Mouse (Mus musculus) stomach, postnatal 0 days (tissue): Measurements from ENCODE around the gene Thap8. TPM values are rescaled to one million over a fixed set of nuclear protein-coding genes. Genes with fewer than 3 reads are reported as not detected.

Experiments
- ATAC-seq: fragments of 200-750 bp; cut with Nextera tagmentation; 2 replicates; pipeline ENCODE4 v1.8.0; 2017; ENCODE audit not compliant: low FRiP score, low TSS enrichment
- DNase-seq: peaks from one replicate; pipeline ENCODE4 v3.0.0-alpha.2; 2016; ENCODE audit warnings: low spot score
- H3K27ac ChIP-seq: fragments of 300-500 bp; sonication (generic); replicated peaks from 2 replicates; pipeline ENCODE4 v1.5.1; 2014; ENCODE audit warnings: mild to moderate bottlenecking, control low read depth
- H3K27me3 ChIP-seq: fragments of 300-500 bp; sonication (generic); 2 replicates; pipeline ENCODE4 v1.6.1; 2014; ENCODE audit warnings: low read length; ENCODE audit not compliant: control insufficient read depth, insufficient read depth
- H3K36me3 ChIP-seq: fragments of 300-500 bp; sonication (generic); 2 replicates; pipeline ENCODE4 v1.6.1; 2014; ENCODE audit warnings: low read length, mixed read lengths; ENCODE audit not compliant: control insufficient read depth, insufficient read depth
- H3K4me1 ChIP-seq: fragments of 300-500 bp; sonication (generic); replicated peaks from 2 replicates; pipeline ENCODE4 v1.6.1; 2014; ENCODE audit warnings: antibody characterized with exemption; ENCODE audit not compliant: control insufficient read depth, insufficient read depth
- H3K4me2 ChIP-seq: fragments of 300-500 bp; sonication (generic); replicated peaks from 2 replicates; pipeline ENCODE4 v1.6.1; 2014; ENCODE audit warnings: low read depth, mild to moderate bottlenecking, control low read depth, moderate library complexity
- H3K4me3 ChIP-seq: fragments of 300-500 bp; sonication (generic); 2 replicates; pipeline ENCODE4 v1.5.1; 2014; ENCODE audit warnings: low read depth, low read length, control low read depth
- H3K9ac ChIP-seq: fragments of 300-500 bp; sonication (generic); 2 replicates; pipeline ENCODE4 v1.6.1; 2014; ENCODE audit warnings: mild to moderate bottlenecking, low read length, control low read depth, mixed read lengths
- H3K9me3 ChIP-seq: fragments of 300-500 bp; sonication (generic); 2 replicates; pipeline ENCODE4 v1.6.1; 2016; ENCODE audit warnings: low read length; ENCODE audit not compliant: control insufficient read depth
- CTCF ChIP-seq: IDR thresholded peaks from 2 replicates; pipeline ENCODE4 v1.5.1; 2016; ENCODE audit warnings: antibody characterized with exemption, low read depth, mild to moderate bottlenecking, moderate library complexity
- EP300 ChIP-seq: optimal IDR thresholded peaks from 2 replicates; pipeline ENCODE3; 2016; ENCODE audit warnings: antibody characterized with exemption
- WGBS: fragments of 180-500 bp; shearing (Covaris S2); extraction: QIAGEN DNeasy Blood & Tissue Kit; methylation state at CpG from one replicate; pipeline ENCODE4 v1.1.7; 2014; 5-methylcytosine and 5-hydroxymethylcytosine counted together
- polyA plus RNA-seq: library from polyadenylated mRNA; unstranded; fragments of >200 nt; fragmentation: Nextera tagmentation; extraction: Ambion mirVana; gene quantifications from 2 replicates; pipeline ENCODE4 v1.2.1, GENCODE M21; 2015

The Thap8 gene
- polyA plus RNA-seq = 0.38 and 0.44 TPM in 2 replicates

DNA sequence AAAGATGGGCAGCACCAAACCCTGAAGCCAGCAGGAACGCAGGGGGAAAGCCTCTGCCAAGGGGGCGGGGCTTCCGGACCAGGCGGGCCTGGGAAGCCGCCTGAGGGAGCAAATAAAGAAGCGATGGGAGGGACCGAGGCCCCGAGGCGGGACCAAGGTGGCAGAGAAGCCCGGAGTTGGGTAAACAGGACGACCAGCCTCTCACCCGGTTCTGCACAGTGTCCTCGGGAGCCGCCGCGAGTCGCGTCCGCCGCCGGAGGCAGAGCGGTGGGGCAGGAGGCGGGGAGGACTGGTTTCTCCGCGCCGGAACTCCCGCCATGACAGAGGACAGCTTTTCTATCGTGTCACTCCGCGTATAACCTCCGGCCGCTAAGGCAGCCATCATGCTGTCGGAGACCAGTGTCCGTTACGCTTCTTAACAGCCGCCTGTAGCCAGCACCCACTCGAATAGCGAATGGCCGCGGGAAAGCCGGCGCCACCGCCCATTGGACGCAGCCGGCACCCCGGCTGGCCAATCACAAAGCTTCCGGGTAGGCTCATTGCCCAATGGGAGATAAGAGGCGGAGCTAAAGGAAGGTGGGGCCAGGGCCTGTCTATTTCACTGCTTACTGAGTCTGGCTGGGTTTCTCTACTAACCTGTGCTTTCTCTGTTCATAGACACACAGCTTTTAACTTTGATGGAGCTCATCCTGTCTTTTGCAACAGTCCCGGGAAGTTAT lies at the start of gene Thap8, which contains the start of gene Wdr62:
Gene Thap8, plus strand, starts transcription at position 144 of the 719 bp plus-strand sequence.
Gene Wdr62, minus strand, starts transcription at position 469 of the 719 bp plus-strand sequence.
- Histone ChIP-seq H3K36me3 (no peaks in the 10 kb centered on the region), H3K27me3 (no peaks in the 10 kb centered on the region), H3K9ac (peak within 1 kb of the TSS; percentile 67), H3K4me2 (peak within 1 kb of the TSS; percentile 85), H3K4me3 (peak within 1 kb of the TSS; percentile 77), H3K27ac (peak within 1 kb of the TSS; percentile 98), H3K9me3 (no peaks in the 10 kb centered on the region), H3K4me1 (no peaks in the 10 kb centered on the region)
- peak; percentile 43 for TF ChIP-seq EP300
- no peak for TF ChIP-seq CTCF
- under 1% methylated on average over 49 of the region's 49 CpGs for WGBS
- ATAC-seq (peak; percentile 96), DNase-seq (peak; percentile 94)

DNA sequence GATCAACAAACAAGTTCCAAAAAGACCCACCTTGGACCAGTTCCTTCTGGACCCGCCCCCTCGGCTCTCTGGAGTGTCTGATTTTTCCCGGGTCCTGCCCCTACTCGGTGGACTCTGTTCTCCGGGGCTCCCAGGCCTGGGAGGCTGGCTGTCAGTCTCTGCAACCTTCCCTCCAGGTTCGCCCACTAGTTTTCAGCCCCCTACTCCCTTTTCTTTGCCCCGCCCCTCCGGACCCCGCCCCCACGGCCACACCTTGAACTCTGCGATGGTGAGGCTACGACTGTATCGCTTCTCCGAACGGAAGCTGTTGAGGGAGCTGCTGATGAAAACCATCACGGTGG lies 48.6 kb upstream of the Thap8 start:
- DNase-seq (no peak), ATAC-seq (no peak)
- H3K27me3 ChIP-seq = no peaks in the 10 kb centered on the region
- no peak overlapping the region; the same call in none of the 2 replicates for H3K27ac ChIP-seq
- no peaks in the 10 kb centered on the region for H3K9me3 ChIP-seq
- peaks cover 9% of the 10 kb centered on the region; the same call in 1 of the 2 replicates for H3K36me3 ChIP-seq
- H3K4me3 ChIP-seq = peak overlapping the region; percentile 71
- under 1% methylated on average over 16 of the region's 16 CpGs for WGBS
- peak overlapping the region; percentile 71 for H3K9ac ChIP-seq
- peak overlapping the region; percentile 77 for H3K4me2 ChIP-seq
- no peak for TF ChIP-seq EP300
- no peak for TF ChIP-seq CTCF
- H3K4me1 ChIP-seq = no peaks in the 10 kb centered on the region; the same call in 1 of the 2 replicates

DNA sequence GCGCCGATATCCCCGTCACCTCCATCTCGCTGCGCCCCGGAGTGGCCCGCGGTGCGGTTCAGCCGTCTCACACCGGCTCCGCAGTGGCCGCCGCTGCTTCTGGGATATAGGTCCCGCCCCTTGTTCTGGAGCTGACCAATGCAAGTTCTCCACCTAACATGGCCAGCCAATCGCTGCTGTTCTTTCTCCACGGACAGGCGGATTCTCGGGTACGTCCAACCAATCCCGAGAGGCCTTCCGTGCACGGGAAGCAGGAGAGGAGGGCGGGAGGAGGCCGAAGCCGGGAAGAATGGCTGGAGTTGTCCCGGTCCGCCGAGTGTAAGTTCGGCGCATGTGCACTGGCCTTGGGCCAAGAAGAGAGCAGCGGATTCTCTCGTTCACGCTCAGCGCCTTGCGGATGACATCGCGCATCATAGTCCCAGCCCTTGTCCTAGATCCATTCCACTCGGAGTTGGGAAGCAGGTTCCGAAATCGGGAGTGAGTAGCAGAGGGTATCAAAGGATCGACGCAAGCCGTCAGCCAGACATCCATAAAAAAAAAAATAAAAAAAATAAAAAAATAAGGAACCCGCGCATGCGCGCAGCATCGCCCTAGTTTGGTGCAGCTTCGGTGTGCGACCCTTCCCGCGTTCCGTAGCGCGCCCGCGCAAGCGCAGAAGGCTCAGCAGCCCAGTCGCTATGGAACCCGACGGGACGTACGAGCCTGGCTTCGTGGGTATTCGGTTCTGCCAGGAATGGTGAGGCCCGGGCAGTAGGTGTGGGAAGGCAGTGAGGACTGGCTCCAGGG lies 48.0 kb upstream of the Thap8 start, which contains the start of the genes Polr2i and Tbcb:
Gene Polr2i, plus strand, starts transcription at position 280 of the 786 bp plus-strand sequence.
Gene Tbcb, minus strand, starts transcription at position 604 of the 786 bp plus-strand sequence.
- 0 out of 2 replicates have a peak, but pooled peaks cover 6% of the 10 kb centered on the region for H3K36me3 ChIP-seq
- H3K27ac ChIP-seq = peak within 1 kb of the TSS; percentile 93
- no peaks in the 10 kb centered on the region for H3K27me3 ChIP-seq
- no peaks in the 10 kb centered on the region; the same call in 1 of the 2 replicates for H3K4me1 ChIP-seq
- ATAC-seq = peak; percentile 96
- H3K4me2 ChIP-seq = peak within 1 kb of the TSS; percentile 77
- peak within 1 kb of the TSS; percentile 71 for H3K4me3 ChIP-seq
- TF ChIP-seq CTCF (no peak), EP300 (no peak)
- no peaks in the 10 kb centered on the region for H3K9me3 ChIP-seq
- under 1% methylated on average over 67 of the region's 67 CpGs for WGBS
- peak within 1 kb of the TSS; percentile 79 for H3K9ac ChIP-seq
- DNase-seq = peak; percentile 98

DNA sequence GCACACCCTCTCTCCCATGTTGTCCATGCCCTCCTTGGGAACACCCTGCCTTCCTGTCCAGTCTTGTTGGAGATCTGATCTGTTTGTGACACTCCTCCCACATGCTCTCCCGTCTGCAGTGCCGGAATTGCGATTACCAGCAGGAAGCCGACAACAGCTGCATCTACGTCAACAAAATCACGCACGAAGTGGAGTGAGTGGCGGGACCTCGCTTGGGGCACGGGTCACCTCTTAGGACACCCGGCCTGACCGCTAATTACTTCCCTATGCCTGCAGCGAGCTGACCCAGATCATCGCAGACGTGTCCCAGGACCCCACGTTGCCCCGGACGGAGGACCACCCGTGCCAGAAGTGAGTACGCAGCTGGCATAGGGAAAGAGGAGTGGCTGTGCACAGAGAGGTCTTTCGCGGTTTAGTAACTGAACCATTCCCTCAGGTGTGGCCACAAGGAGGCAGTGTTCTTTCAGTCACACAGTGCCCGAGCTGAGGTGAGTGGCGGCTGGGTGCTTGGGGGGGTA lies 47.2 kb upstream of the Thap8 start:
- WGBS = 6% methylated on average over 24 of the region's 24 CpGs
- TF ChIP-seq EP300 (no peak), CTCF (peak; percentile 78)
- no peaks in the 10 kb centered on the region; the same call in 1 of the 2 replicates for H3K4me1 ChIP-seq
- no peaks in the 10 kb centered on the region for H3K9me3 ChIP-seq
- ATAC-seq = peak; percentile 52
- peak; percentile 78 for DNase-seq
- 0 out of 2 replicates have a peak, but pooled peaks cover 3% of the 10 kb centered on the region for H3K36me3 ChIP-seq
- H3K27me3 ChIP-seq = no peaks in the 10 kb centered on the region
- H3K4me2 ChIP-seq = peak overlapping the region; percentile 71
- peak overlapping the region; percentile 79 for H3K9ac ChIP-seq
- peak overlapping the region; percentile 93 for H3K27ac ChIP-seq
- H3K4me3 ChIP-seq = peak overlapping the region; percentile 71

DNA sequence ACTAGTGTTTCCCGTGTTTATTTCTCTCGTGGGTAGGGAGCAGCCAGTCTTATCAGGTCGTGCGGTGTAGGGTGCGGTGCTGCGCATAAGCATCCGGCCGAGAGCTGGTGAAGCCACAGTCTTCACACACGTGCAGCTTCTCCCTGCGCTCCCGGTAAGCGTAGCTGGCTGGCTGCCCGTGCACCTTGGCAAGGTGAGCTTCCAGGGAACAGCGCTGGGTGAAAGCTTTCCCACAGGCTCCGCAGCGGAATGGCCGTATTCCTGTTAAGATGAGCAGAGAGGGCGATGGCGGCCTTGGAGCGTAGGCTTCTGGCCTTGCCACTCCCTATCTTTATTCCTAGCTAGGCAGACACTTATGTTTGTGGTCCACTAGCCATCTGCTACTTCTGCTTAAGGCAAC lies 46.5 kb upstream of the Thap8 start:
- DNase-seq (no peak), ATAC-seq (no peak)
- TF ChIP-seq CTCF (no peak), EP300 (no peak)
- Histone ChIP-seq H3K9me3 (no peaks in the 10 kb centered on the region), H3K4me3 (no peak overlapping the region), H3K4me2 (no peak overlapping the region; the same call in 1 of the 2 replicates), H3K9ac (no peak overlapping the region), H3K27me3 (no peaks in the 10 kb centered on the region), H3K4me1 (no peaks in the 10 kb centered on the region; the same call in 1 of the 2 replicates), H3K36me3 (0 out of 2 replicates have a peak, but pooled peaks cover 3% of the 10 kb centered on the region), H3K27ac (no peak overlapping the region)
- WGBS = 85% methylated on average over 20 of the region's 20 CpGs
